Mouse (Mus musculus): ENCODE results near the gene Dst. TPM values are rescaled to one million over a fixed set of nuclear protein-coding genes. Genes with fewer than 3 reads are reported as not detected.
A peak's percentile ranks its signal among the peaks of the same experiment; 100 is the strongest.

Dst gene
- polyA plus RNA-seq, 1 experiment from 2014 or later = 26.3 TPM

GRCm38 (mm10) chr1:34144826-34145225, 236.8 kb downstream of the Dst start:
- no peak overlapping the region for H3K4me2 ChIP-seq (ENCODE audit: low read depth, low read length, severe bottlenecking)
- no peak overlapping the region for H3K27ac ChIP-seq (ENCODE audit: low read depth, low read length)
- no peak overlapping the region for H3K4me3 ChIP-seq (ENCODE audit: low read depth, low read length)
- no peak for DNase-seq (ENCODE audit: low spot score)
- H3K36me3 ChIP-seq (ENCODE audit: control insufficient read depth, insufficient read depth, low read length) = no peaks in the 10 kb centered on the region
- no peak for ATAC-seq (replicated peaks; ENCODE audit: low FRiP score)
- H3K4me1 ChIP-seq (replicated peaks; ENCODE audit: control insufficient read depth, insufficient read depth, low read length) = no peaks in the 10 kb centered on the region
- no peaks in the 10 kb centered on the region for H3K9me3 ChIP-seq (ENCODE audit: control insufficient read depth, low read length)
- H3K27me3 ChIP-seq (ENCODE audit: control insufficient read depth, insufficient read depth, low read length) = no peaks in the 10 kb centered on the region
- H3K9ac ChIP-seq (ENCODE audit: low read length) = no peak overlapping the region
- WGBS = 88% methylated on average over 7 of the region's 7 CpGs

- H3K27ac ChIP-seq (ENCODE audit: low read depth, low read length) = no peak overlapping the region
- no peaks in the 10 kb centered on the region for H3K36me3 ChIP-seq (ENCODE audit: control insufficient read depth, insufficient read depth, low read length)
- WGBS = 94% methylated on average over 11 of the region's 11 CpGs
- H3K4me3 ChIP-seq (ENCODE audit: low read depth, low read length) = no peak overlapping the region
- no peak overlapping the region for H3K9ac ChIP-seq (ENCODE audit: low read length)
- H3K9me3 ChIP-seq (ENCODE audit: control insufficient read depth, low read length) = no peaks in the 10 kb centered on the region
- H3K4me1 ChIP-seq (replicated peaks; ENCODE audit: control insufficient read depth, insufficient read depth, low read length) = no peaks in the 10 kb centered on the region; the same call in 1 of the 2 replicates
- DNase-seq (ENCODE audit: low spot score) (no peak), ATAC-seq (replicated peaks; ENCODE audit: low FRiP score) (no peak)
- no peak overlapping the region for H3K4me2 ChIP-seq (ENCODE audit: low read depth, low read length, severe bottlenecking)
- H3K27me3 ChIP-seq (ENCODE audit: control insufficient read depth, insufficient read depth, low read length) = no peaks in the 10 kb centered on the region
Observed at GRCm38 (mm10) chr1:34148039-34148438, 240.0 kb downstream of the Dst start.

GRCm38 (mm10) chr1:34150416-34151093, 242.5 kb downstream of the Dst start:
- H3K27ac ChIP-seq (ENCODE audit: low read depth, low read length) = peak overlapping the region; percentile 4; the same call in 1 of the 2 replicates
- H3K9me3 ChIP-seq (ENCODE audit: control insufficient read depth, low read length) = no peaks in the 10 kb centered on the region
- H3K36me3 ChIP-seq (ENCODE audit: control insufficient read depth, insufficient read depth, low read length) = no peaks in the 10 kb centered on the region
- H3K9ac ChIP-seq (ENCODE audit: low read length) = no peak overlapping the region
- H3K27me3 ChIP-seq (ENCODE audit: control insufficient read depth, insufficient read depth, low read length) = no peaks in the 10 kb centered on the region
- H3K4me2 ChIP-seq (ENCODE audit: low read depth, low read length, severe bottlenecking) = no peak overlapping the region
- DNase-seq (ENCODE audit: low spot score) = no peak
- peak; percentile 89 for ATAC-seq (replicated peaks; ENCODE audit: low FRiP score)
- H3K4me1 ChIP-seq (replicated peaks; ENCODE audit: control insufficient read depth, insufficient read depth, low read length) = no peaks in the 10 kb centered on the region; the same call in 1 of the 2 replicates
- WGBS = 27% methylated on average over 10 of the region's 10 CpGs
- H3K4me3 ChIP-seq (ENCODE audit: low read depth, low read length) = no peak overlapping the region

GRCm38 (mm10) chr1:34152683-34153082, 244.7 kb downstream of the Dst start:
- H3K27ac ChIP-seq (ENCODE audit: low read depth, low read length) = no peak overlapping the region
- no peaks in the 10 kb centered on the region for H3K9me3 ChIP-seq (ENCODE audit: control insufficient read depth, low read length)
- H3K9ac ChIP-seq (ENCODE audit: low read length) = no peak overlapping the region
- WGBS = 93% methylated on average over 5 of the region's 5 CpGs
- no peaks in the 10 kb centered on the region for H3K36me3 ChIP-seq (ENCODE audit: control insufficient read depth, insufficient read depth, low read length)
- DNase-seq (ENCODE audit: low spot score) (no peak), ATAC-seq (replicated peaks; ENCODE audit: low FRiP score) (no peak)
- H3K27me3 ChIP-seq (ENCODE audit: control insufficient read depth, insufficient read depth, low read length) = no peaks in the 10 kb centered on the region
- H3K4me1 ChIP-seq (replicated peaks; ENCODE audit: control insufficient read depth, insufficient read depth, low read length) = no peaks in the 10 kb centered on the region; the same call in 1 of the 2 replicates
- no peak overlapping the region for H3K4me2 ChIP-seq (ENCODE audit: low read depth, low read length, severe bottlenecking)
- no peak overlapping the region for H3K4me3 ChIP-seq (ENCODE audit: low read depth, low read length)

- H3K4me2 ChIP-seq (ENCODE audit: low read depth, low read length, severe bottlenecking) = no peak overlapping the region
- WGBS = 82% methylated on average over 7 of the region's 7 CpGs
- H3K9ac ChIP-seq (ENCODE audit: low read length) = no peak overlapping the region
- H3K4me1 ChIP-seq (replicated peaks; ENCODE audit: control insufficient read depth, insufficient read depth, low read length) = no peaks in the 10 kb centered on the region
- H3K9me3 ChIP-seq (ENCODE audit: control insufficient read depth, low read length) = no peaks in the 10 kb centered on the region
- no peaks in the 10 kb centered on the region for H3K36me3 ChIP-seq (ENCODE audit: control insufficient read depth, insufficient read depth, low read length)
- H3K27ac ChIP-seq (ENCODE audit: low read depth, low read length) = no peak overlapping the region
- ATAC-seq (replicated peaks; ENCODE audit: low FRiP score) (no peak), DNase-seq (ENCODE audit: low spot score) (no peak)
- no peaks in the 10 kb centered on the region for H3K27me3 ChIP-seq (ENCODE audit: control insufficient read depth, insufficient read depth, low read length)
- no peak overlapping the region for H3K4me3 ChIP-seq (ENCODE audit: low read depth, low read length)
Observed at GRCm38 (mm10) chr1:34156058-34156457, 248.0 kb downstream of the Dst start.

GRCm38 (mm10) chr1:34157702-34158101, 249.7 kb downstream of the Dst start:
- Histone ChIP-seq H3K9me3 (ENCODE audit: control insufficient read depth, low read length) (no peaks in the 10 kb centered on the region), H3K4me1 (replicated peaks; ENCODE audit: control insufficient read depth, insufficient read depth, low read length) (no peaks in the 10 kb centered on the region), H3K4me2 (ENCODE audit: low read depth, low read length, severe bottlenecking) (no peak overlapping the region), H3K9ac (ENCODE audit: low read length) (no peak overlapping the region), H3K4me3 (ENCODE audit: low read depth, low read length) (no peak overlapping the region), H3K36me3 (ENCODE audit: control insufficient read depth, insufficient read depth, low read length) (no peaks in the 10 kb centered on the region), H3K27ac (ENCODE audit: low read depth, low read length) (no peak overlapping the region), H3K27me3 (ENCODE audit: control insufficient read depth, insufficient read depth, low read length) (no peaks in the 10 kb centered on the region)
- no peak for ATAC-seq (replicated peaks; ENCODE audit: low FRiP score)
- no peak for DNase-seq (ENCODE audit: low spot score)
- WGBS = 91% methylated on average over 10 of the region's 10 CpGs

- Histone ChIP-seq H3K36me3 (ENCODE audit: control insufficient read depth, insufficient read depth, low read length) (no peaks in the 10 kb centered on the region), H3K27me3 (ENCODE audit: control insufficient read depth, insufficient read depth, low read length) (no peaks in the 10 kb centered on the region), H3K27ac (ENCODE audit: low read depth, low read length) (no peak overlapping the region), H3K9me3 (ENCODE audit: control insufficient read depth, low read length) (no peaks in the 10 kb centered on the region), H3K4me3 (ENCODE audit: low read depth, low read length) (no peak overlapping the region), H3K4me1 (replicated peaks; ENCODE audit: control insufficient read depth, insufficient read depth, low read length) (no peaks in the 10 kb centered on the region), H3K4me2 (ENCODE audit: low read depth, low read length, severe bottlenecking) (no peak overlapping the region), H3K9ac (ENCODE audit: low read length) (no peak overlapping the region)
- WGBS = 58% methylated on average over 11 of the region's 11 CpGs
- no peak for DNase-seq (ENCODE audit: low spot score)
- peak; percentile 69 for ATAC-seq (replicated peaks; ENCODE audit: low FRiP score)
Observed at GRCm38 (mm10) chr1:34158822-34159221, 250.8 kb downstream of the Dst start.

- DNase-seq (ENCODE audit: low spot score) = no peak
- Histone ChIP-seq H3K4me1 (replicated peaks; ENCODE audit: control insufficient read depth, insufficient read depth, low read length) (no peaks in the 10 kb centered on the region), H3K4me2 (ENCODE audit: low read depth, low read length, severe bottlenecking) (no peak overlapping the region), H3K36me3 (ENCODE audit: control insufficient read depth, insufficient read depth, low read length) (no peaks in the 10 kb centered on the region), H3K27me3 (ENCODE audit: control insufficient read depth, insufficient read depth, low read length) (no peaks in the 10 kb centered on the region), H3K27ac (ENCODE audit: low read depth, low read length) (no peak overlapping the region), H3K4me3 (ENCODE audit: low read depth, low read length) (no peak overlapping the region), H3K9ac (ENCODE audit: low read length) (no peak overlapping the region), H3K9me3 (ENCODE audit: control insufficient read depth, low read length) (no peaks in the 10 kb centered on the region)
- whole genome bisulfite sequencing = 90% methylated on average over 7 of the region's 7 CpGs
- ATAC-seq (replicated peaks; ENCODE audit: low FRiP score) = no peak
Observed at GRCm38 (mm10) chr1:34159898-34160297, 251.9 kb downstream of the Dst start.

Data from forebrain, embryonic 11.5 days (tissue).